Mouse (Mus musculus): ENCODE measurements around the gene Isg15. TPM values are rescaled to one million over a fixed set of nuclear protein-coding genes. Genes with fewer than 3 reads are reported as not detected.
"Not testable (repeated sequence)": the region's sequence is repeated elsewhere in the genome, so short reads cannot be mapped to it uniquely, and the experiment has no call there.

The Isg15 gene
- total RNA-seq, 2 experiments from 2014 or later, result 0.49 TPM; not detected in 1

GRCm38 (mm10) chr4:156171828-156172227 is 28.8 kb downstream of the Isg15 start:
- DNase-seq (ENCODE audit: extremely low spot score in 1 of 2, low spot score in 1 of 2), result no peak

- peak in 1 of 2 experiments; percentile 4 for DNase-seq (ENCODE audit: extremely low spot score in 1 of 2, low spot score in 1 of 2)
Observed at GRCm38 (mm10) chr4:156169129-156169528, 31.5 kb downstream of the Isg15 start.

- no peak for DNase-seq (ENCODE audit: extremely low spot score in 1 of 2, low spot score in 1 of 2)
Observed at GRCm38 (mm10) chr4:156168611-156169010, 32.0 kb downstream of the Isg15 start.

GRCm38 (mm10) chr4:156166477-156166876 is 34.1 kb downstream of the Isg15 start:
- peak in 1 of 2 experiments; percentile 5 for DNase-seq (ENCODE audit: extremely low spot score in 1 of 2, low spot score in 1 of 2)

- no peak for DNase-seq (ENCODE audit: extremely low spot score in 1 of 2, low spot score in 1 of 2)
Observed at GRCm38 (mm10) chr4:156154771-156155170, 45.8 kb downstream of the Isg15 start.

GRCm38 (mm10) chr4:156150887-156151286 is 49.7 kb downstream of the Isg15 start:
- not testable (repeated sequence) for DNase-seq (ENCODE audit: extremely low spot score in 1 of 2, low spot score in 1 of 2)

Small RNA genes within 50 kb of the gene (microRNA-seq; reads per million reads assigned to microRNA genes)
- gene Mir7658, result 5.0 to 5.7 reads per million in 2 experiments

Other genes starting within 250 kb of the Isg15 start
- gene C1qtnf12, start 238.5 kb downstream of the Isg15 start, total RNA-seq (2021), result 10 to 100 TPM; 16.7 to 17.7 TPM
- 10 to 100 TPM; 10.4 to 11.2 TPM for gene B3galt6, start 208.2 kb downstream of the Isg15 start, total RNA-seq (2021)
- gene Sdf4, start 207.9 kb downstream of the Isg15 start, total RNA-seq (2021), result 100 to 1,000 TPM; 180 to 193 TPM
- 1 to 10 TPM; 1.0 to 2.2 TPM for gene Tnfrsf4, start 187.0 kb downstream of the Isg15 start, total RNA-seq (2021)
- not detected for gene Tnfrsf18, start 174.7 kb downstream of the Isg15 start, total RNA-seq (2021)
- gene Ttll10, start 141.4 kb downstream of the Isg15 start, total RNA-seq (2021), result under 1 TPM; 0.12 to 0.31 TPM
- gene 9430015G10Rik, start 90.8 kb downstream of the Isg15 start, total RNA-seq (2021), result 10 to 100 TPM; 21.6 to 30.3 TPM
- gene Rnf223, start 70.3 kb downstream of the Isg15 start, total RNA-seq (2021), result under 1 TPM; 0.59 to 0.89 TPM
- 100 to 1,000 TPM; 142 to 167 TPM for gene Agrn, start 3.3 kb downstream of the Isg15 start, total RNA-seq (2021)
- 1 to 10 TPM; 5.4 to 6.9 TPM for gene AW011738, start 2.5 kb upstream of the Isg15 start, total RNA-seq (2021)
- gene Perm1, start 15.1 kb upstream of the Isg15 start, total RNA-seq (2021), result under 1 TPM; 0.23 to 0.27 TPM
- gene Plekhn1, start 34.0 kb upstream of the Isg15 start, total RNA-seq (2021), result 10 to 100 TPM; 37.9 to 45.9 TPM
- gene Noc2l, start 35.2 kb upstream of the Isg15 start, total RNA-seq (2021), result 10 to 100 TPM; 60.5 to 66.7 TPM
- gene Samd11, start 54.8 kb upstream of the Isg15 start, total RNA-seq (2021), result 1 to 10 TPM; 3.9 to 4.9 TPM
- not detected for gene Vmn2r-ps159, start 130.3 kb upstream of the Isg15 start, total RNA-seq (2021)